Mouse (Mus musculus): Measurements from ENCODE around the gene Nlrc3.
A peak's percentile ranks its signal among the peaks of the same experiment; 100 is the strongest.
"Not testable (repeated sequence)": the region's sequence is repeated elsewhere in the genome, so short reads cannot be mapped to it uniquely, and the experiment has no call there.

The Nlrc3 gene

DNA sequence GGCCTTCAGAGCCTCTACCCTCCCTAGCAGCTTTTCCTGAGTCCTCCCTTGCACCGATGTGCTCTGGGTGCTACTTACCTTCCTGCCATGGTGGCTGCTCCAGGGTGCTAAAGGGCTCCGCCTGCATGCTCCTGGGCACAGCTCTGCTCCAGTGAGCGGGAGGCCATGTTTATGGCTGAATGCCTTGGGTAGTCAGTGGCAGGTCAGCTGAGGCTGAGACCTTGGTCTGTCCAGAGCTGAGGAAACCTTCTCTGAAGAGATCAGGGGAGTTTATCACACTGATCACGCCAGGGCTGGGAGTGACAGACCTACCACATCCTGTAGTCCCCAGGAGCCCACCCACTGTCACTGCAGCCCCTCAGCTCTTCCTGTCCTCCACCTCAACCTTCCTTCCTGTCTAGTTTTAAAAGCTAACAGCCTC, at the start of gene Nlrc3:
Nlrc3 (minus strand) TSS at position 382 of the 421 bp plus-strand sequence.
- no peak for DNase-seq (ENCODE audit: low spot score)

- no peak for DNase-seq (ENCODE audit: low spot score)
These were observed 46.3 kb upstream of the Nlrc3 start for GRCm38 (mm10) chr16:4022719-4023118.

DNA sequence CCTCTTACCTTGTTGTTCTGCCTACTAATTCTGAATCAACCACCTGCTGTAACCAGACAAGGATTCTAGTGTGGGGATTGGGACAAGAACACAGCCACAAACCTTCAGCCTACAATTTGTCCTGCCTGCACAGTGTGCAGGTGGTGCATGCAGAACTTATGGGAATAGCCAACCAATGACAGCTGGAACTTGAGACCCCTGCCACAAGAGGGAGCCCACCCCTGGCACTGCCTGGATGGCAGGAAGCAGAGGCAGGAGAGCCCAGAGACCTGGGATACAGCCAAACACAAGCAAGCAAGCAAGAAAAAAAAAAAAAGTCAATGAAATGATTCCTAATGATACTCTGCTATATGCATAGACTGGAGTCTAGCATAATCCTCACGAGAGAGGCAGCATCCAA, 44.8 kb upstream of the Nlrc3 start:
- no peak for DNase-seq (ENCODE audit: low spot score)

GRCm38 (mm10) chr16:4017466-4017865, 41.0 kb upstream of the Nlrc3 start:
- DNase-seq (ENCODE audit: low spot score), result not testable (repeated sequence)

DNA sequence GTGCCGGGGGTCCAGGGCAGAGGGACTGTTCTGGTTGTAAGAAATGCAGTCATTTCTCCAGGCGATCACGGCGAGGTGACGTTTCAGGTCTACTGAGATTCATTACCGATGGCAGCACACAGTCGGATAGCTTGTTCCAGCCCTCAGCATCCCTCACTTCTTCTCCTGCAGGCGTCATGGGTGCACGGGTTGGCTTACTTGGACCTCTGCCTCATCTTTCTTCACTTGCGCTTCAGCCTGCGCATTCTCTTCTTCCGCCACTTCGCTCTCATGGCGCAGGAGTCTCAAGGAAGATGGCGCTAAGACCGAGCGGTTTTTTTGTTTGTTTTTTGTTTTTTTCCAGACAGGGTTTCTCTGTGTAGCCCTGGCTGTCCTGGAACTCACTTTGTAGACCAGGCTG, 40.4 kb upstream of the Nlrc3 start:
- not testable (repeated sequence) for DNase-seq (ENCODE audit: low spot score)

DNA sequence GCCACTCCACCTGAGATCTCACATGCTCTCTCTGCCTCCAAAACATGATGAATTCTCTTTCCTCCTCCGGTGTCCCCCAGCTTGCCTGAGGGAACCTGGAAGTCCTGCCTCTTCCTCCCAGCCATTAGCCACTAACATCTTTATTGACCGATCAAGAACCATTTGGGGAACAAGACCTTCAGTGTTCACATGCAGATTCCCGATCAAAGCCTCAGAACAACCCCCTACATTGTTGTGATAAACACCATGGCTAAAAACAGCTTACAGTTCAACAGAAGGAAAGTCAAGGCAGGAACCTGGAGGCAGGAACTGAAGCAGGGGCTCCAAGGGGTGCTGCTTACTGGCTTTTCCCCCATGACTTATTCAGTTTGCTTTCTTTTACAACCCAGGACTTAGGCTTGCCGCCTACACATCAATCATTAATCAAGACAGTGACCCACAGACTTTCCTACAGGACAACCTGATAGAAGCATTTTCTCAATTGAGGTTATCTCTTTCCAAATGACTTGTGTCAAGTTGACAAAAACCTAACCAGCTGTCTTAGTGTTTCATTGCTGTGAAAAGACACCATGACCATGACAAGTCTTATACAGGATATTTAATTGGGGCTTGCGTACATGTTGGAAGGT, 37.7 kb upstream of the Nlrc3 start:
- no peak for DNase-seq (ENCODE audit: low spot score)

DNA sequence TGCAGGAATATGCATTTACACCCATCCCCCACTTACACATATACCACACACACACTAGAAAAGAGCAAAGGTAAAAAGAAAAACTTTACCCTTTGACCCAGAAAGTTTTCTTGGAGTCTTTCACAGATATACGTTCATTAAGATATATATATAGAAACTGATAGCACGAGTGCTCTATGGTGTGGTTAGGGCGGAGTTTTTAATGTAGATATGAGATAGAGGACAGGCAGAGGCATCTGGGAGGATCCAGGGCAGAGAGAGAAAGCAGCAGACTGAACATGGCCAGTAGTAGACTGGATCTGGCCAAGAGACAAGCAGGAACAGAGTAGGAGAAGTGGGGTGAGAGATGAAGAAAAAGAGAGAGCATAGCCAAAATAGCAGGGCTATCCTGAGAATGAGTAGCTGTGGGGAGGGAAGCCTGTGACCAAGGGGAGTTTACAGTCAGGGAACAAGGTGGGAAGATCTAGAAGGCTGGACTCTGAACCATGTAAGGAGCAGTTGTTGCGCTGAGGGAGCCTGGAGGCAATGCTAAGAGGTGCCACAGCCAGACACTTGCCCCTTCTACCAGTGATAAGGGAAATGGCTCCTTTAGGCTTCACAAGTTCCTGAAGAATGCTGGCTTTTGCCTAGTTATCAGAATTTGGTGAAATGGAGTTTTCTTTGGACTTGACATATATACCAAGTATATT, 36.6 kb upstream of the Nlrc3 start:
- no peak for DNase-seq (ENCODE audit: low spot score)

GRCm38 (mm10) chr16:4003489-4004398, 27.3 kb upstream of the Nlrc3 start, which contains the start of gene Slx4:
Slx4 (minus strand) TSS chr16:4003770.
- DNase-seq (ENCODE audit: low spot score), result peak; percentile 83

DNA sequence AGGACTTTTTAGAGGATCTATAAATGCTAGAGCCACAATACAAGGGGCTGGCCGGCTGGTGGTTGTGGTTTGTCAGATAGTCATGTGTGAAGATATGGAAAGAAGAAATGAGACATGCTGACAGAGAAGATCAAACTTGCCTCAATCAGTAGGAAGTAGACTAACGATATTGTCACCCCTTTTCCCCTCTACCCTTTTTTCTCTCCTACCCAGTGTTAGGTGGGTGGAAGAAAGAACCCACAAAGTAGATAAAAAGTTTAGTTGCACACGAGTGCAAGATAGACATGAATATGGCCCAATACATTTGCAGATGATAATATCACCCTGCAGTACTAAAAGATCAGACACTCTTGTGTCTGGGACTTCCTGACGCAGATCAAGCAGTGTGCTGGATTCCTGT, 12.0 kb upstream of the Nlrc3 start:
- DNase-seq (ENCODE audit: low spot score), result no peak

- DNase-seq (ENCODE audit: low spot score), result no peak
These were observed 6.8 kb upstream of the Nlrc3 start for GRCm38 (mm10) chr16:3983146-3983700.

DNA sequence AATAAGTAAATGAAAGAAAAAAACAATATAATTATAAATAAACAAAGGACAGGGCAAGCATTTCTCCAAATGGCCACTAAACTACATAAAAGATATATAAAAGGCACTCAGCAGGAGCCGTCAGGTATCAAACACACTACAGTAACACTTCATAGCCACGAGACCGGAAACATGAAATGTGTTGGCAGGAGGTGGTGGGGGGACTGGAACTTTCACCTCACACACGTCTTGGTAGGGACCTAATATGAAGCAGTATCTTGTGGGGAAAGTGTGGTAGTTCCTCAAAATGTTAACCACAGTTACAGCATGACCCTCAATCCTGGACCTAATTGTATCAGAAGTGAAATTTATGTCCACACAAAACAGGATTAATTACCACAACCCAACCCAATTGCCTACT, 5.7 kb upstream of the Nlrc3 start:
- no peak for DNase-seq (ENCODE audit: low spot score)

GRCm38 (mm10) chr16:3976712-3977111, 280 bp upstream of the Nlrc3 start:
- DNase-seq (ENCODE audit: low spot score), result no peak

DNA sequence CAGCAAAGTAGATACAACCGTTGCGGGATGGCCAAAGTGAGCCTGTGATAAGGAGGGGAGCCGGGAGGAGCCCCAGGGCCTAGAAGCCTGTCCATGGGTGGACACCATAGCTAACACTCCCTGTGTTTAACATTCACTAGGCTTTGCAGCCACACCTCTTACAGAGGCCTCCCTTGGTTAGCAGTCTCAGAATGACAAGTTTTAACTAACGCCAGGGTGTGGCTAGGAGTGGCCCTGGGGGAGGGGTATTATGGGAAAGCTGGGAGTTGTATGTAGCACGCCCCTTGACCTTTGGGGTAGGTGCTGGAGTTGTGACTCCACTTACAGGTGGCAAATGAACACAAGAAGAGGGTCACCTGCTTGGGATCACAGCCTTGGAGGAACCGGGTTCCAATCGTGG, 774 bp downstream of the Nlrc3 start:
- DNase-seq (ENCODE audit: low spot score), result no peak

- not testable (repeated sequence) for DNase-seq (ENCODE audit: low spot score)
These were observed 2.0 kb downstream of the Nlrc3 start for GRCm38 (mm10) chr16:3974456-3974855.

- DNase-seq (ENCODE audit: low spot score), result no peak
These were observed 10.9 kb downstream of the Nlrc3 start for GRCm38 (mm10) chr16:3965534-3965933.

DNA sequence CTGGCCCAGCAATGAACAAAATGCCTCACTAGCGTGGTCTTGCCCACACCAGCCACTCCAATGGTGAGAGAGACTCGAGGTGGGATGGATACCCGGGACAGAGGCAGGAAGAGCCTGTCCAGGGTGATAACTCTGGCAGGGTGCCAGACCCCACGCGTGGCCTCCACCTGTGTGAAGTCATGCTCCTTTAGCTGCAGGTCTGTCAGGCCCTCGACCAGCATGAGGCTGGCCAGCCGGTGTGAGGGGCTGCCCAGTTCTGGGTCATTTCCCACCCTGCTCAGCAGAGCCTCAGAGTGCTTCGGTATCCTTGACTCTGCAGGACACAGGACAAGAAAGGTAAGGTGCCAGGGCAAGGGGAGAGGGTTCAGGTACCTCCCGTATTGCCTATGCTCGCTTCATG, 11.4 kb downstream of the Nlrc3 start:
- DNase-seq (ENCODE audit: low spot score), result no peak

DNA sequence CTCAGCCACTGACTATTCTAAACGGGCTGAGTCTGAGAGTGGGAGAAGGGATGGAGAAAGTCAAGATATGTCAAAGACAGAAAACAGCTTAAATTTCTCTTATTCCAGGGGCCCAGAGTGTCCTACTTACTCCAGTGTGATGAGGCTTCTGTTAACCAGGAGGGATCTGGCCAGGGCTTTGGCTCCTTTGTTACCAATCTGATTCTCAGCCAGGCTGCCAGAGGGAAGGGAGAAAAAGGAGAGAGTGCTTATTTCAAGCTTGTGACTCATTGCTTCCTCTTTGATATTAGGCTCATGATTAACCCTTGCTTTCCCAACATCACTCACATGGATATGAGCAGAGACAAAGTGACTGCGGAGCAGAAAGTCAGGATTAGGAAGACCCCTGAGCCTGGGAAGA, 17.2 kb downstream of the Nlrc3 start:
- no peak for DNase-seq (ENCODE audit: low spot score)

GRCm38 (mm10) chr16:3956369-3956768, 20.1 kb downstream of the Nlrc3 start:
- no peak for DNase-seq (ENCODE audit: low spot score)

DNA sequence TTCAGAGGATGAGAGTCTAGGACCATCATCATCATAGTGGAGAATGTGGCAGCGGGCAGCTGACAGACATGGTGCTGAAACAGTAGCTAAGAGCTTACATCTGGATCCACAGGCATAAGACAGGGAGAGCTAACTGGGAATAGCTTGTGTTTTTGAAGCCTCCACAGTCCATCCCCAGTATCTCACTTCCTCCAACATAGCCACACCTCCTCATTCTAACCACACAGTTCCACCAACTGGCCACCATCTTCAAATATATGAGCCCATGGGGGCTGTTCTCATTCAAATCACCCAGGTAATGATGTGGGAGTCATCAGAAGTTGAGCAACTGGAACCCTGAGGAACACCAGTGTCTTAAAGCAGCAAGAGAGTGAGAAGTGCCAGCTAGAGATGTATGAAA, 25.3 kb downstream of the Nlrc3 start:
- DNase-seq (ENCODE audit: low spot score), result no peak

DNA sequence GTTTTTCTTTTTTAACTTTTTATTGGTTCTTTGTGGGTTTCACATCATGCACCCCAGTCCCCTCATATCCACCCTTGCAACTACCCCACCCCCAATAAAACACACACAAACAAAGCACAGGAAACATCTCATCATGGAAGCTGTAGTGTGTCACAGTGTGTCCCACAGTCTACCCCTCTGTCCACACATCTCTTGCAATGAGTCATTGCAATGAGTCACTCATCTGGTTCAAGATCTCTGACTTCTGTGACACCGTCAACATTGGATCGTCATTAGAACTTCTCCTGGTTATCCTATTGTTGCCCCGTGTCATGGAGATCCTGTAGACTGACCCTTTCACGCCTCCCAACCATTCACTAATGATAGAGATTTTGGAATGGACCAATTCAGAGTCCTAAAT, 41.7 kb downstream of the Nlrc3 start:
- no peak for DNase-seq (ENCODE audit: low spot score)

DNA sequence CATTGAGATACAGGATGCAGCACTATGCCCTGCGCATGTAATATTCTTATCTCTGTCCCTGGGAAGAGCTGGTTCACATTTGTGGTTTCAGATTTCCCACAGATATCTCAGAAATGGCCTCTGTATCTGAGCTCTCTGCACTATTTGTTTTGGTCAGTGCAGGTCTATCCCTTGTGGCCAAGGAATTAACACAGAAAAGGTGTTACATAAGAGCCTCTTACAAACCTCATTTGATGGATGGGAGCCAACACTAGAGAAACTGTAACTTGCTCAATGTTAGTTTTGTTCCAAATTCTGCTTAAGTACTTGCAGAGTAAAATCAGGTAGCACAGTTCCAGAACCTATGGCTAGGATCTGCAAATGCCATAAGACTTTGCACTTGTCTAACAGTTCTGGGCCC, 42.3 kb downstream of the Nlrc3 start:
- DNase-seq (ENCODE audit: low spot score), result no peak

- DNase-seq (ENCODE audit: low spot score), result no peak
These were observed 42.9 kb downstream of the Nlrc3 start for GRCm38 (mm10) chr16:3933536-3933935.

DNA sequence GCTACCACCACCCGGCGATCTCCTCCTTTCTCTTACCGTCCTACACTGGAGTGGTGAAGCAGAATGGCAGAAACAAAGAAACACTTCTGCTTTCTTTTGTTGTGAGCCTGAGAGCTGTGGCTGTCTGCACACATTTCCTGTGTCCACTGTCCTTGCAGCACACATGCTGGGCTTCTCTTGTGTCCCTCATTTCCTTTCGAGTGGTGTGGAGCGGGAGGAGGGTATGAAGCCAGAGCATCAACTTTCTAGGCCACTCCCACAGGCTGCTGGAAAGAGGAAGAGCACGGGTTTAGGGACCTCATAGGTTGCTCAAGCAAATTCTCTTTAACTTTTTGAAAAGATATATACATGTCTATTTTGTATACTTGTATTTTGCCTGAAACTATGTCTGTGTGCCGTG, 47.3 kb downstream of the Nlrc3 start:
- DNase-seq (ENCODE audit: low spot score), result no peak
